Mouse (Mus musculus) neural tube, embryonic 12.5 days (tissue): ENCODE measurements around the gene Rnaseh2c. TPM values are rescaled to one million over a fixed set of nuclear protein-coding genes. Genes with fewer than 3 reads are reported as not detected.

Source experiments
- ATAC-seq: fragments of 200-750 bp; cut with Nextera tagmentation; 2 replicates; pipeline ENCODE4 v1.8.0; 2017; ENCODE audit warnings: low read depth, mild to moderate bottlenecking, moderate TSS enrichment, moderate library complexity; ENCODE audit not compliant: low FRiP score
- H3K27ac ChIP-seq: fragments of 300-500 bp; sonication (generic); 2 replicates; pipeline ENCODE4 v1.5.1; 2016
- H3K27me3 ChIP-seq: fragments of 300-500 bp; sonication (generic); replicated peaks from 2 replicates; pipeline ENCODE4 v1.6.1; 2016; ENCODE audit warnings: mild to moderate bottlenecking
- H3K36me3 ChIP-seq: fragments of 300-500 bp; sonication (generic); 2 replicates; pipeline ENCODE4 v1.6.1; 2016; ENCODE audit warnings: mild to moderate bottlenecking
- H3K4me1 ChIP-seq: fragments of 300-500 bp; sonication (generic); 2 replicates; pipeline ENCODE4 v1.6.1; 2016
- H3K4me2 ChIP-seq: fragments of 300-500 bp; sonication (generic); replicated peaks from 2 replicates; pipeline ENCODE4 v1.6.1; 2016; ENCODE audit warnings: mild to moderate bottlenecking
- H3K4me3 ChIP-seq: fragments of 300-500 bp; sonication (generic); 2 replicates; pipeline ENCODE4 v1.5.1; 2016
- H3K9ac ChIP-seq: fragments of 300-500 bp; sonication (generic); 2 replicates; pipeline ENCODE4 v1.6.1; 2016; ENCODE audit warnings: mild to moderate bottlenecking
- H3K9me3 ChIP-seq: fragments of 300-500 bp; sonication (generic); 2 replicates; pipeline ENCODE4 v1.6.1; 2016; ENCODE audit warnings: mild to moderate bottlenecking
- WGBS: fragments of 180-500 bp; shearing (Covaris S2); methylation state at CpG from one replicate; pipeline ENCODE4 v1.1.7; 2016; 5-methylcytosine and 5-hydroxymethylcytosine counted together
- polyA plus RNA-seq: library from polyadenylated mRNA; unstranded; fragments of >200 nt; fragmentation: Nextera tagmentation; extraction: Ambion mirVana; gene quantifications from 2 replicates; pipeline ENCODE4 v1.2.1, GENCODE M21; 2016

Rnaseh2c gene
- polyA plus RNA-seq, 1 experiment from 2014 or later, result 140 TPM

DNA sequence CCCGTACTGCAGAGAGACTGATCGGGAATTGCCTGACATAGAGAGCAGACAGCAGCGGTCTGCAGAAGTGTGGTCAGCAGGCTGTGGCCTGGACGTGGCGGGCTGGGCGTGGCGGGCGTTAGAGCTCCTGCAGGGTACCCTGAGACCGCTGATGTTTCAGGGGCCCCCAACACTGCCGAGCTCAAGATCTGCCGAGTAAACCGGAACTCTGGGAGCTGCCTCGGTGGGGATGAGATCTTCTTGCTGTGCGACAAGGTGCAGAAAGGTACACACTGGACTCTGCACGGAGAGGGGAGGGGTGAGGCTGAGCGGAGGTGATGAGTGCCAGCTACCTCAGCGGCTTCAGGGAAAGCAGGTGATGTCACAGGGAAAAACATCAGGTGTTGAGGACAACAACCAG, 39.3 kb downstream of the Rnaseh2c start:
- no peaks in the 10 kb centered on the region for H3K9me3 ChIP-seq
- no peak overlapping the region for H3K4me3 ChIP-seq
- H3K9ac ChIP-seq, result no peak overlapping the region
- H3K4me1 ChIP-seq, result peaks cover 15% of the 10 kb centered on the region
- no peak overlapping the region for H3K4me2 ChIP-seq
- no peaks in the 10 kb centered on the region for H3K27me3 ChIP-seq
- 92% methylated on average over 17 of the region's 17 CpGs for WGBS
- H3K36me3 ChIP-seq, result peaks cover 64% of the 10 kb centered on the region
- no peak overlapping the region for H3K27ac ChIP-seq
- no peak for ATAC-seq

DNA sequence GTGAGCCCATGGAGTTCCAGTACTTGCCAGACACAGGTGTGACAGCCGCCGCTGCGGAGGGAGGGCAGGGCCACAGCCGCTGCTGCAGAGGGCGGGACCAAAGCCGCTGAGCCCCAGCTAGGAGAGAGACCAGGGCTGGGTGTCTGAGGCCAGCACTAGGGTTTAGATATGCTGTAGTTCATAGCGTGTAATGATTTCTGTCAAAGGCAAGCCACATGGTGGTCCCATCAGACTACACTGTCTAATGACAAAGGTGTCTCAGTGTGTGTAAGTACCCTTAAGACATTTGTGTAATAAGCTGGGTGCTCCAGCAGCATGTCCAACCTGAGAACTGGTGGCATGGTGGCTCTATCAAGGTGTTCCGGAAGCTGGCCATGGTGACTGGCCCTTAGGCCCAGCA, 40.0 kb downstream of the Rnaseh2c start:
- WGBS, result 92% methylated on average over 8 of the region's 8 CpGs
- Histone ChIP-seq H3K36me3 (peaks cover 69% of the 10 kb centered on the region), H3K9me3 (no peaks in the 10 kb centered on the region), H3K4me3 (no peak overlapping the region), H3K4me1 (peaks cover 14% of the 10 kb centered on the region), H3K9ac (no peak overlapping the region), H3K27me3 (no peaks in the 10 kb centered on the region), H3K4me2 (no peak overlapping the region), H3K27ac (no peak overlapping the region)
- ATAC-seq, result no peak

DNA sequence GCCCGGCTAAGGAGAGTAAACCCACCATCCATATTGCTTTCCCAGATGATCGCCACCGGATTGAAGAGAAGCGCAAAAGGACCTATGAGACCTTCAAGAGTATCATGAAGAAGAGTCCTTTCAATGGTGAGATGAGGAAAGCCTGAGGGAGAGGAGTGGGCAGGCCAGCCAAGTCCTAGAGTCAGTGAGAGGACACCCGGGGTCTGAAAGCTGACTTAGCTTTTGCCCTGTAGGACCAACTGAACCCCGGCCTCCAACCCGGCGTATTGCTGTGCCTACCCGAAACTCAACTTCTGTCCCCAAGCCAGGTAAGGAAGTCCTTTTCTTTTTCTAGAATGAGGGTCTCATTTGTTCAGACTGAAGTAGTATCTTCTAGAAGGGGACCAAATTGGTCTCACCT, 43.6 kb downstream of the Rnaseh2c start:
- H3K4me3 ChIP-seq, result no peak overlapping the region
- ATAC-seq, result no peak
- no peaks in the 10 kb centered on the region for H3K9me3 ChIP-seq
- H3K27ac ChIP-seq, result no peak overlapping the region
- no peak overlapping the region for H3K9ac ChIP-seq
- peaks cover 11% of the 10 kb centered on the region for H3K4me1 ChIP-seq
- H3K4me2 ChIP-seq, result no peak overlapping the region
- peaks cover 73% of the 10 kb centered on the region for H3K36me3 ChIP-seq
- no peaks in the 10 kb centered on the region for H3K27me3 ChIP-seq
- WGBS, result 98% methylated on average over 9 of the region's 9 CpGs

DNA sequence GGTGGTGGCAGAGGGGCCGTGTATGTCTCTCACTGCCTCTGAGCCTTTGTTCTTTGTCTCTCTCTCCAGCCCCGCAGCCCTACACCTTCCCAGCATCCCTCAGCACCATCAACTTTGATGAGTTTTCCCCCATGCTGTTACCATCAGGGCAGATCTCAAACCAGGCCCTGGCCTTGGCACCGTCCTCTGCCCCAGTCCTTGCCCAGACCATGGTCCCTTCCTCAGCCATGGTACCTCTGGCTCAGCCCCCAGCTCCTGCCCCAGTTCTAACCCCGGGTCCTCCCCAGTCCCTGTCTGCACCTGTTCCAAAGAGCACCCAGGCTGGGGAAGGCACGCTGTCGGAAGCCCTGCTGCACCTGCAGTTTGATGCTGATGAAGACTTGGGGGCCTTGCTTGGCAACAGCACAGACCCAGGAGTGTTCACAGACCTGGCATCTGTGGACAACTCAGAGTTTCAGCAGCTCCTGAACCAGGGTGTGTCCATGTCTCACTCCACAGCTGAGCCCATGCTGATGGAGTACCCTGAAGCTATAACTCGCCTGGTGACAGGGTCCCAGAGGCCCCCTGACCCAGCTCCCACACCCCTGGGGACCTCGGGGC, 45.2 kb downstream of the Rnaseh2c start:
- Histone ChIP-seq H3K4me3 (no peak overlapping the region), H3K9ac (no peak overlapping the region), H3K36me3 (peaks cover 72% of the 10 kb centered on the region), H3K4me1 (peaks cover 11% of the 10 kb centered on the region), H3K27ac (no peak overlapping the region), H3K27me3 (no peaks in the 10 kb centered on the region), H3K4me2 (no peak overlapping the region), H3K9me3 (no peaks in the 10 kb centered on the region)
- WGBS, result 92% methylated on average over 8 of the region's 8 CpGs
- no peak for ATAC-seq

DNA sequence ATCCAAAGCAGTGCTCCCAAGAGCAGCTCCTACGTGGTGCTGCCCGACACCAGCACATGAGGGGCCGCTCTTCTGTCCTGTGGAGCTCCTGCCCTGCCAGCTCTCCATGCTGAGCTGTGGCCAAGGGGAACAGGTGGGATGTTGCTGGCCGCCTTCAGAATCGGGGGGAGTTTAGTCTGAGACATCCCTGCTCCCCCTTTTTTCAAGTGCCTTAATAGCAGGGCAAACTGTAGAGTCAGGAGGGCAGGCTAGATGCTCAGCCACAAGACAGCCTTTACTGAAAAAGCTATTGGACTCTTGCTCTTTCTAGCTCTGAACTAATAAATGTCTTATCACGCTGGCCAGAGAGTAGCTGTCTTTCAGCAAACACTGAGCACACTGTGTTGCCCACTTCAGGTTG, 46.1 kb downstream of the Rnaseh2c start:
- peaks cover 68% of the 10 kb centered on the region for H3K36me3 ChIP-seq

DNA sequence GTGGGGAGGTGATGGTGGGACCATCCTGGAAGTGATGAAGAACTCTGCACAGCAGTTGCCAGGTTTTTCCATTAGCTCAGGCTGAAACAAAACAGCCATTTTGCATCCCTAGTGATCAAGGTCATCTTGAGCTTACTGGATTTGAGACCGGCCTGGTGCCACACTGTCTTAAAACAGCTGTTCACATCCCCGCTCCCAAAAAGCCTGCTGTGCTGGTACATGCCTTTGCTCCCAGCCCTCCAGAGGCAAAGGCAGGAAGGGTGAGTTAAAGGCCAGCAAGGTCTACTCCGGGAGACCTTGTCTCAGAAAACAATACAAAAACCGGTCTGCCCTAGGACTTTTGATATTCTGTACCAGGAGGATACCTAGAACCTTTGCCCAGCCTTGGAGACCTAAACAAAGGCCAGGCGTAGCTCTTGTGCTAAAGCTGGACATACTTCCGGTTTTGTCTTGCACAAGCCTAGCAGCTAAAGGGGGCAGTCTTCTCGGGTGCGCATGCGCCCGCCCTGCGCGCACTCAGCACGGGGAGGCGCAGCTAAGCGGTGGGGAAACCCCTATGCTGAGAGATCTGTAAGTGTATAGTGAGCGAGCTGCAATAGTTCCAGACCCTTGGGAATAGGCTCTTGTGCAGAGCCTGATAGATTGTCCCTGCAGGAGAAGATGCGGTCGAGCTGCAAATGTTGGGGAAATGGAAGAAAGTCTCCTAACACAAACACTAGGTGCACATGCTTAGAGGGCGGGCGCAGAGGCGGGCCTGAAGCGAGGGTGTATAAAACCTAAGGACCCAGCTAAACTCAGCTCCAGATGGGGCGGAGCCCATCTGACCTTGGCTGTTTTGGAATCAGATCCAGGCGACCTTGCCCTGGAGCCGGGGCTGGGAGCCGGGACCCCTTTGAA, 47.0 kb downstream of the Rnaseh2c start:
- Histone ChIP-seq H3K4me1 (peaks cover 11% of the 10 kb centered on the region), H3K4me2 (peak overlapping the region; percentile 60), H3K9me3 (no peaks in the 10 kb centered on the region), H3K36me3 (peaks cover 61% of the 10 kb centered on the region), H3K4me3 (peak overlapping the region; percentile 16; the same call in 1 of the 2 replicates), H3K27me3 (peaks cover 5% of the 10 kb centered on the region; the same call in 1 of the 2 replicates), H3K27ac (peak overlapping the region; percentile 33; the same call in 1 of the 2 replicates), H3K9ac (peak overlapping the region; percentile 44; the same call in 1 of the 2 replicates)
- peak; percentile 78 for ATAC-seq
- WGBS, result 14% methylated on average over 26 of the region's 26 CpGs

More for the DNA sequence above, 46.1 kb downstream of the Rnaseh2c start:
- H3K4me2 ChIP-seq, result no peak overlapping the region
- no peak for ATAC-seq
- H3K9me3 ChIP-seq, result no peaks in the 10 kb centered on the region
- 97% methylated on average over 6 of the region's 6 CpGs for WGBS
- no peak overlapping the region for H3K27ac ChIP-seq
- H3K4me1 ChIP-seq, result peaks cover 11% of the 10 kb centered on the region
- H3K27me3 ChIP-seq, result no peaks in the 10 kb centered on the region; the same call in 1 of the 2 replicates
- no peak overlapping the region for H3K4me3 ChIP-seq
- H3K9ac ChIP-seq, result no peak overlapping the region

DNA sequence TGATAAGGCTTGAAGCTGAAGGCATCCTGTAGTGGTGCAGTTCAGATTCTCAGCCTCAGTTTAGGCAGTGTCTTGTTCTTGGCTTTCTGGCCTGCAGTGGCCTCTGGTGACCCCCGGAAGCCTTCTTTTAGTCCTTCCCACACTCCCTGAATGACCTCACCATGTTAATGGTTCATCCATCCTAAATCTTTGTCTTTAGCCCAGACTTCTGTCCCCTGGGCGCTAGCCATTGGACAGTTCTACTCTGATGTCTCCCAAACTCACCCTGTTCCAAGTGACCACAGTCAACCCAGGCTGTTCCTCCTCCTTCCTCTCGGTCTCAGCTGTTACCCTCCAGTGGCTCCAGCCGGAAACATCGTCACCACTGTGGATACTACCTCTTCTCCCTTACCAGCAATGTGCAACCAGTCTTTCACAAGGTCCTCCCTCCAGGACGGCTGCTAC, 47.6 kb downstream of the Rnaseh2c start:
- H3K36me3 ChIP-seq, result peaks cover 56% of the 10 kb centered on the region
- no peak overlapping the region for H3K27ac ChIP-seq
- H3K4me1 ChIP-seq, result peaks cover 17% of the 10 kb centered on the region
- no peak for ATAC-seq
- peak overlapping the region; percentile 60 for H3K4me2 ChIP-seq
- no peak overlapping the region for H3K4me3 ChIP-seq
- no peaks in the 10 kb centered on the region for H3K9me3 ChIP-seq
- 69% methylated on average over 6 of the region's 6 CpGs for WGBS
- H3K27me3 ChIP-seq, result peaks cover 12% of the 10 kb centered on the region
- peak overlapping the region; percentile 44; the same call in 1 of the 2 replicates for H3K9ac ChIP-seq

DNA sequence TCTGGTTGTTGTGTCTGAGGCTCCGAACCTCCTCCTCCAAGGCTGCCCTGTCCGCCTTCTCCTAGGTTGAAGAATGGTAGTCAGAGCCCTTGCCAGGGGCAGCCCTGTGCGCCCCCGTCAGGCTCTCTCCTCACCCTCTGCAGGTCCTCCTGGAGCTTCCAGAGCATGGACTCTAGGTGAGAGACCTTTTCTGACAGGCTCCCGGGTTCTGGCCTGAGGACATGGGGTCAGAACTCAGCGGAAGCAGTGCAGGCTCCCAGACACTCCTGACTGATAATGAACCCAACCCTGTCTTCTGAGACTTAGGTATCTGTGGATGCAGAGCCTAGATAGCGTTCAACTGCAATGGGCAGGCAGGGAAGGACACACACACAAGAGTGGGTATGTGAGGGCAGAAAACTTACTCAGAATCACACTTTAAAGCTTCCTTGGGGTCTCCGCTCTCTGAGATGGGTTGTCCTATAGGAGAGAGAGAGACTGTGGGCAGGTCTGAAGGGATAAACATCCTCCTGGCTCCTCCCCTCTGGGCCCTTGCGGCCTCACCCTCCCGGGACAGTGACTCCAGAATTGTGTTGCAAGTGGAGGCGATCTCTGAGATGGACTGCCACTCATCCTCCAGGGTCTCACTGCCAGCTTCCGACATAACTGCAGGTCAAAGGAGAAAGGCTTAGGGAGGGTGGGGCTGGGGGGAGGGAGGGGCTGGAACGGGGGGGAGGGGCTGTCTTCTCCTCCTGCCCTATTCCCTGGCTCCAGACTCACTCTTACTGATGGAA, 50.0 kb downstream of the Rnaseh2c start:
- Histone ChIP-seq H3K4me1 (peaks cover 25% of the 10 kb centered on the region), H3K27ac (no peak overlapping the region), H3K27me3 (peaks cover 36% of the 10 kb centered on the region), H3K9ac (no peak overlapping the region), H3K9me3 (no peaks in the 10 kb centered on the region), H3K4me2 (no peak overlapping the region), H3K4me3 (no peak overlapping the region), H3K36me3 (peaks cover 34% of the 10 kb centered on the region)
- 62% methylated on average over 13 of the region's 13 CpGs for WGBS
- ATAC-seq, result no peak

DNA sequence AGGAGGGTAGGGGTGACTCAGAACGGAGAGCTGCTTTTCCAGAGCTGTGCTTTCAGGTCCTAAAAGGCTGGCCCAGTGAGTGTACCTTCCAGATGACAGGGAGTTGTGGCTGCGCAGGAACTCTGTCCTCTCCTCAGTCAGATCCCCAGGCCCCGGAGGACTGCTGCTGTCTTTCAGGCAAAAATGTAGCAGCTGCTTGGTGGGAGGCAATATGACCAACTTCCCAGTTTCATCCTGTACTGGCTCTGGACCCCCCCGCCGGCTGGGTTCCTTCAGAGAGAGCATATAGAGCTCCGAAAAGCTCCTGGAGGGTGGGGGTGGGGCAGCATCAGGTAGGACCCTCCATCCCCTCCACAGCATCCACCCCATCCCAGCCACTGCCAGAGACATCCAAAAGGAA, 50.9 kb downstream of the Rnaseh2c start:
- ATAC-seq, result no peak
- Histone ChIP-seq H3K27ac (no peak overlapping the region), H3K9me3 (no peaks in the 10 kb centered on the region), H3K27me3 (peaks cover 37% of the 10 kb centered on the region), H3K4me1 (peaks cover 25% of the 10 kb centered on the region), H3K4me2 (no peak overlapping the region), H3K9ac (no peak overlapping the region), H3K36me3 (peaks cover 25% of the 10 kb centered on the region), H3K4me3 (no peak overlapping the region)
- 80% methylated on average over 6 of the region's 6 CpGs for WGBS

DNA sequence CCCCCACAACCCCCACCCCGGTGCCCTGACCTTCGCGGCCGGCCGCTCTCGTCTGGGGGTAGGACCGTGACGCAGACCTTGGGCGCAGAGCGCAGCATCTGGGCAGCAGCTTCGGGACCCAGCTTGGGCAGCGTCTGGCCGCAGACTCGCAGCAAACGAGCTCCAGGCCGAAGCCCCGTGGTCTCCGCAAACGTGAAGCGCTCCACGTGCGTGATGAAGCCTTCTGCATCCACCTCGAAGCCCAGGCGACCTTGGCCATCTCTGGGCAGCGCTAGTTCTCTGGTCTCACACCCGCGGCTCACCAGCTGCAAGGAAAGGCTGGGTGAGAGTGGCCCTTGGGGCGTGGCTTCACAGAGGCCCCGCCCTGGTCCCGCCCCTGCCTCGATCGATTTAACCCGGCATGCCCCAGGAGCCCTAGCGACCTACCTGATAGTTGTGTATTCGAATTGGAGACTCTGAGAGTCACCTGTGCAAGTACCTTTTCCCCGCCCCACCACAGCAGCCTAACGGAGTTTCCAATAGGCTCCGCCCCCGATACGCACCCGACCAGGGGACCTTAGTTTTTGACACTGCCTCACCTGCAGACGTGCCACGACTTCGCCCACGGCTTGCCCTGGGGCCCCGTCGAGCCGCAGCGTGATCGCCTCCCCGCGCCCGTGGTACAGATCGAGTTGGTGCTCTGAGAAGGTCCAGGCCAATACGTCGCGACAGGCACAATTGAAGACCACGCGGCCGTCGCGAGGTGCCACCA, 52.5 kb downstream of the Rnaseh2c start:
- Histone ChIP-seq H3K4me1 (peaks cover 16% of the 10 kb centered on the region), H3K27me3 (peaks cover 37% of the 10 kb centered on the region), H3K36me3 (peaks cover 20% of the 10 kb centered on the region), H3K4me2 (peak overlapping the region; percentile 74), H3K9ac (peak overlapping the region; percentile 47), H3K4me3 (peak overlapping the region; percentile 42), H3K9me3 (no peaks in the 10 kb centered on the region), H3K27ac (no peak overlapping the region)
- 6% methylated on average over 62 of the region's 62 CpGs for WGBS
- ATAC-seq, result peak; percentile 62; the same call in 1 of the 2 replicates

DNA sequence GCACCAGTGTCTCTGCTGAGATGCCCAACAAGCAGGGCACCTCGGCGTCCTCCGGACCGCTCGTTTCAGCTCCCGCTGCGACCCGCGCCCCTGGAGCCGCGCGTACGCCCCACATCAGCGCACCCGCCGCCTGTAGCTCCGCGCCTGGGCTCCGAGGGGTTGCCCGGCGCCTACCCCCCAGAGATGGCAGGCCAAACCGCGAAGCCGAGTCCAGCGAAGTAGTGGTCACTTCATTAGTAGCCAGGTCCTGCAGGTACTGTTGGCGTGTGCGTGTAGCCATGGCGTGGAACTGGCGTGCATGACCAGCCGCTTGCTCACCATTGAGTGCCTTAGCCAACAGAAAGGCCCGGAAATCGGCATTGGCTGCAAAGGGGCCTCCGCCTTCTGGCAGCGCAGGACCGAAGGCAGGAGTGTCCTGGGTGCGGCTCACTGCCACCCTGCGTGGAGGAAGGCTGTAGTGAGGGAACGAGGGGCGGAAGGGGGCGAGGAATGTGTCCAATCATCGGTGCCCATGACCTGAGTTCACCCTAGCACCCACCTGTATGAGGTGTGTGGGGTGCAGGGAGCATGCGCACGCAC, 53.1 kb downstream of the Rnaseh2c start:
- peaks cover 37% of the 10 kb centered on the region for H3K27me3 ChIP-seq
- ATAC-seq, result 0 out of 2 replicates have a peak, but pooled peaks have one; percentile 41
- no peak overlapping the region for H3K27ac ChIP-seq
- no peaks in the 10 kb centered on the region for H3K9me3 ChIP-seq
- peak overlapping the region; percentile 47; the same call in 1 of the 2 replicates for H3K9ac ChIP-seq
- peaks cover 20% of the 10 kb centered on the region for H3K36me3 ChIP-seq
- peaks cover 14% of the 10 kb centered on the region for H3K4me1 ChIP-seq
- peak overlapping the region; percentile 42 for H3K4me3 ChIP-seq
- peak overlapping the region; percentile 74 for H3K4me2 ChIP-seq
- WGBS, result 6% methylated on average over 43 of the region's 43 CpGs
